In the genomic region with DNA sequence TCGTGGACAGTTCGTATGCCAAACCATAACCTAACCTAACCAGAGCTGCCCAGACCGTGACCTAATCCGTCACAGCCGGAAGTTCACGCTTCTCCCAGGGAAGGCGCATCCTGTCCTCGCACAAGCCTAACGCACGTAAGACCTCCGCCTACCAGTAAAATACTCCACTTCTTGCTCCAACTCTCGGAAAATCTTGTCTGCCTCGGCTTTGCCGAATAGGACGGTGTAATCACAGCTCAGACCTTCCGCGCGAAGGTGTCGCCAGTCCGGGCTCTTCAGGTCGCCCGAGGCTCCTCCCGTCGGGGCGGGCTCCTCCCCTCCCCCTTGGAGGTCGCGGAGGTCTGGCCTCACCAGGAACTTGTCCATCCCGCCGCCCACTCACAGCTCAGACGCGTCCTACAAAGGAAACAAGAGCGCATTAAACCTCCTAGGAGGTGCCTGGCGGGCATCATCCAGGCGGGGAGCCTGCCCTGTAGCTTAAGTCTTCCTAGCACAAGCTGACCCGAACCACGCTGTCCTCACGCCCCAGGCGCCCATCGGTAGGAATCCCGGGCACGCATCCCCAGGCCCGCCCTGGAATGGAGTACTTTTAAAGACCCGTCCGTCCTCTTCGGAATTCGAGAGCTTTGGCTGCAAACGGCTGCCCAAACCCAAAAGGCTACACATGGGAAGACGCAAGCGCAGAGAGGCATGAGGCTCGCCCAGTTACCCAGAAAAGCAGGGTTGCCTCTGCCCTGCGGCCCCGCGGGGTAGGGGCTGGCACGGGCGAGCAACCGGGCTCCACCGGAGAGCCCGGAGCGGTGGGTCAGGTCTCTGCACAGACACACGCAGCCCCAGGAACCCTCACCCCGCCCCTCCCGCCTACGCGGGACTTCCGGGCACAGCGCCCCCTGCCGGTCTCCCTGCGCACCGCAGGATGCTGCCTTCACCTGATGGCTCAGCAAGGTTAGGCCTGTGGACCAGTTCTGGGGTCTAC, we compare ENCODE assay signal across 8 mouse cellular contexts. TPM values are rescaled to one million over a fixed set of nuclear protein-coding genes. Genes with fewer than 3 reads are reported as not detected.
DNase-seq lines count a peak whose midpoint lies in the region; ATAC-seq lines count a peak whose summit lies in the region.

A gene (minus strand): TSS at position 845 of the 976 bp plus-strand sequence.

- WGBS in hindbrain, embryonic 14.5 days = under 1% methylated on average over 69 of the region's 69 CpGs

- H3K4me2 ChIP-seq in hindbrain, embryonic 14.5 days (replicated peaks) = peak within 1 kb of the TSS; percentile 89

- peaks cover 10% of the 10 kb centered on the region; the same call in 1 of the 2 replicates for H3K4me1 ChIP-seq in hindbrain, embryonic 14.5 days (replicated peaks; ENCODE audit: control insufficient read depth, insufficient read depth, low read length)

- no peaks in the 10 kb centered on the region for H3K27me3 ChIP-seq in hindbrain, embryonic 14.5 days (ENCODE audit: control insufficient read depth, insufficient read depth, low read length)

- peak within 1 kb of the TSS; percentile 65 for H3K4me3 ChIP-seq in hindbrain, embryonic 14.5 days (replicated peaks; ENCODE audit: low read length)

- peak within 1 kb of the TSS; percentile 74 for H3K9ac ChIP-seq in hindbrain, embryonic 14.5 days

- no peaks in the 10 kb centered on the region for H3K9me3 ChIP-seq in hindbrain, embryonic 14.5 days (ENCODE audit: control insufficient read depth, low read length)

- peak; percentile 83 for DNase-seq in T-cell, adult 2 months (ENCODE audit: low spot score)
- peak; percentile 85 to 86 for DNase-seq in cerebellum, postnatal 36 days
- DNase-seq in frontal cortex, postnatal 36 days (ENCODE audit: low spot score in 2 of 2) = peak; percentile 80 to 81
- peak; percentile 93 for DNase-seq in hindbrain, embryonic 14.5 days (ENCODE audit: low spot score)
- peak; percentile 55 for DNase-seq in left cerebral cortex, adult 11 months (ENCODE audit: low spot score)
- peak; percentile 81 to 89 for DNase-seq in lung, postnatal 4 days
- DNase-seq in retina, postnatal 7 days (ENCODE audit: low read depth, low spot score) = peak; percentile 71
- peak; percentile 59 for DNase-seq in urinary bladder, postnatal 10 days (ENCODE audit: low spot score)

- H3K36me3 ChIP-seq in hindbrain, embryonic 14.5 days (replicated peaks; ENCODE audit: control insufficient read depth, insufficient read depth) = peaks cover 25% of the 10 kb centered on the region

- ATAC-seq in hindbrain, embryonic 14.5 days (ENCODE audit: low FRiP score) = peak; percentile 32

- H3K27ac ChIP-seq in hindbrain, embryonic 14.5 days = peak within 1 kb of the TSS; percentile 82

RNA-seq across cellular contexts. Expression of the gene that starts here (rescaled TPM):
- 6.2 and 7.1 TPM in 2 replicates for polyA plus RNA-seq in hindbrain, embryonic 14.5 days (2014; fragmentation: Nextera tagmentation; extraction: Ambion mirVana)

Comparison
In these comparisons a context has a peak if more than half of its experiments do, and no peak if none do; other contexts are left out.
1. Peak in every context shown above with its lines: DNase-seq, ATAC-seq, H3K4me3 ChIP-seq and H3K27ac ChIP-seq.